Mouse (Mus musculus) heart, adult 18-20 months (tissue): ENCODE data around the gene Fam92b. TPM values are rescaled to one million over a fixed set of nuclear protein-coding genes. Genes with fewer than 3 reads are reported as not detected.

Source experiments
- DNase-seq, 2 experiments: peaks; one replicate each; pipeline ENCODE4 v3.0.0; 2021 to 2022; ENCODE audit warnings: mixed read lengths in 1 of 2
- total RNA-seq, 2 experiments: library from RNA; stranded (reverse); gene quantifications; 2 replicates each; pipeline ENCODE4 v1.2.3; 2021

Fam92b gene
- total RNA-seq, 2 experiments from 2014 or later = 0.31 TPM; not detected in 1

- peak in 1 of 2 experiments; percentile 19 for DNase-seq
Measured at GRCm38 (mm10) chr8:120152636-120153035, 24.6 kb downstream of the Fam92b start.

DNA sequence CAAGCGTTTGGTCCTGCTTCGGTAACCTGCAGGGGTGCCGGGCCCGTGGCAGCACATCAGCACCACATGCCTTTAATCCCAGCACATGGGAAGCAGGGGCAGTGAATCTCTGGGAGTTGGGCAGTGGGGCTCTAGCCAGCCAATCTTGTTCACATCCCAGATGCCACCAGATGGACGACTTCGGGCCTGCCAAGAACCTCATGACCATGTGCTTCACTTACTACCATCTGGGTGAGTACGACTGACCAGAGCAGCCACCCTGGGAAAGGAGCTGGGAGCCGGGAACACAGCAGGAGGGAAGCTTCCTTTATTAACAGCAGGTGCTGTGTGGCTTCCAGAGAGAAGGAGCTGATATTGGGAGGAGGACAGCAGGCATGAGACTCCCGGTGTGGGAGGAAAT, 26.1 kb downstream of the Fam92b start:
- no peak for DNase-seq

DNA sequence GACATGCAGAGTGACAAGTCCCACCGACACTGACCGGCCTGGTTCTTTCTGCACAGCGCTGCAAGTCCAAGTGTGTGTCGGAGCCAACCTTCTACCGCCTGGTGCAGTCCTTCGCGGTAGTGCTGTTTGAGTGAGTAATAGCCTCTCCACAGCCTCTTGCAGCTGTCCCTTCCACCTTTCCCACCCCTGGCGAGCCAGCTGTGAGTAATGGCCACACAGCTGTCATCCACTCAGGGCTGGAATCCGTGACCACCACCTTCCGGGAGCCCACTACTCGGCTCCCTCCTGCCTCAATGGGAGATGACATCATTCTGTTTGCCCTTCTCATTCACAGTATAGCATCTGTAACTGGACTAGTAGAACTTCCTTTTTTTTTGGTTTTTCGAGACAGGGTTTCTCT, 27.2 kb downstream of the Fam92b start:
- no peak for DNase-seq

DNA sequence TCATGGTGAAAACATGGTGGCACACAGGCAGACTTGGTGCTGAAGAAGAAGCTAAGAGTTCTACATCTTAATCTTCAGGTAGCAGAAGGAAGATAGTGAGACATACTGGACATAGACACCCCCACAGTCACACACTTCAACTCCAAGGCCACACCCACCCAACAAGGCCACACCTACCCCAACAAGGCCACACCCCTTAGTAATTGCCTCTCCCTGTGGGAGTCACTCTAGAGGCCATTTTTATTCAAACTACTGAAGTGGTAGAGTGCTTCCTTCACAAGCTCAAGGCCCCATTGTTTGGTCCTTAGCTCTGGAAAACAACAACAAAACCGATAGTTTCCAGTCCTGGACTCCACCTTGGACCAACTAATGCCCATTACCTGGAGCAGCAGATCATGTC, 31.2 kb downstream of the Fam92b start:
- no peak for DNase-seq

- no peak for DNase-seq
Measured at GRCm38 (mm10) chr8:120144652-120145301, 32.5 kb downstream of the Fam92b start.

- DNase-seq = peak; percentile 38 to 49
Measured at GRCm38 (mm10) chr8:120143911-120144651, 33.2 kb downstream of the Fam92b start.

- no peak for DNase-seq
Measured at GRCm38 (mm10) chr8:120140769-120141168, 36.5 kb downstream of the Fam92b start.

- DNase-seq = no peak
Measured at GRCm38 (mm10) chr8:120138958-120139357, 38.3 kb downstream of the Fam92b start.

DNA sequence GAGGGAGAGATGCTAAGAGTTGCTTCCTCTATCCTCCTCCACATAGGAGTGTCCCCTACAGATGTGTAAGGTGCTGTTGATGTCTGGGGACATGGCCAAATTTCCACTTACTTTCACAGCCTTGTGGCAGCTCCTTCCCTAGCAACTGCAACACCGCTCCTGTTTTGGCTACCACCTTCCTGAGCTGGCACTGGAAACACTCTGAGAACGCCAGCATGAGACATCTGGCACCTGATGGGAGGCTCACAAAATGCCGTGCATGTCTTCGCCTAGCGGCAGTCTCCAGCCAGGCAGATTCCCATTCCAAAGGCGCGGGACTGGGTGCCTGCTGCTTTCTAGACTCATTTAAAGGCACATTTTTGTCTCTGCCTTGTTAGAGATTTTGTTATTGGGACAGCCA, 40.6 kb downstream of the Fam92b start:
- peak; percentile 72 to 73 for DNase-seq

- no peak for DNase-seq
Measured at GRCm38 (mm10) chr8:120135687-120136086, 41.6 kb downstream of the Fam92b start.

DNA sequence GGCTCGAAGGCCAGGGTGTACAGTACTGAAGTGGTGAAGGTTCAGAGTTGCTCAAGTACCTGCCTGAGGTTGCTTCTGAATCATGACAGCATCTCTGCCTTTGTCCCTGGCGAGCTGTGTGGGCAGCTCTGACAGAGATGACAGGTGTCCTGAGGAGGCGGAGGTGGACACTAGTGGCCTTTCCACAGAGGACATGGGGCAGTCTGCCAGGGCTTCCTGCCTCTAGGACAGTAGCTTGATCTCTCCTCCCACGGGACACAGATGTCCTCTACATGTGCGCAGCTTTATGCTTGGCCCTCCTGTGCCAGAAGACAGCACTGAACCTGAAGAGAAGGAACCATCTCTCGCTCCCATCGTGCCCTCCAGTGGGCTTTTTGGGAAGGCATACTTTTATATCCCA, 44.1 kb downstream of the Fam92b start:
- peak in 1 of 2 experiments; percentile 35 for DNase-seq

- no peak for DNase-seq
Measured at GRCm38 (mm10) chr8:120131158-120131557, 46.1 kb downstream of the Fam92b start.

DNA sequence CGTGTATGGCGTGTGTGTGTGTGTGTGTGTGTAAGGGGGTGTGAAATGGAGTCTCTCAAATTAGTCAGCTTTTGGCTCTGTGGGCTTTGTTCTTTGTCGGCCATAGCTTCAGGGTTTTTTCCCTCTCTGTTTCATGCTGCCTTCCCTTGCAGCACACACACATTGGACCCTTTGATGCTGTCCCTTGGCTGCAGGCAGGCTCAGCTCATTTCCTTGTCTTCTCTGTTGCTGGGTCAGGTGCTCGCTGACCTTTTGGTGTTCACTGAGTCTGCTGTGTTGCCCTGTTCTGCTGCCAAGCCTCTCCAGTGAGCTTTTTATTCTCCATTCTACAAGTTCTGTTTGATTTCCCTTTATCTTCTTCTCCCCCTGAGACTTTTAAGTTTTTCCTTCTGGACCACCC, 47.7 kb downstream of the Fam92b start:
- DNase-seq = no peak

- DNase-seq = peak in 1 of 2 experiments; percentile 39
Measured at GRCm38 (mm10) chr8:120126357-120127161, 50.7 kb downstream of the Fam92b start.

- DNase-seq = no peak
Measured at GRCm38 (mm10) chr8:120124836-120125389, 52.4 kb downstream of the Fam92b start.

DNA sequence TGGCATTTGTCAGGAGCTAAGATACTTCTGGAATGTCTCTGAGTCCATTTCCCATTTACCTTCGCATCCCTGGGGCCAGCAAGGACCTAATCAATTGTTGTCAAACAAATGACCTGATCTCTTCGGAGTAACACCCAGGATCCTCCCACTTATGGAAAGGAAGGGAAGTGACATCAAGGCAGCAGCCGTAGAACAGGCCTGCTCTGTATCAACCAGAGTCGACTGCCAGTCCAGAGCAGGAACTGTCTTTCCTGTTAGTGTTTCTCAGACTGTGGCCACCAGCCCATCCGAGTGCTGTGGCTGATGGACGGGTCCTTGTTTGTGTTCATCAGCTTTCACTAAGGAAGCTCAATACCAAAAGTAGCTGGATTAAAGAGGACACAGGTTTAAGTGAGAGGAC, 53.0 kb downstream of the Fam92b start:
- DNase-seq = peak; percentile 40 to 43

GRCm38 (mm10) chr8:120120951-120121350, 56.3 kb downstream of the Fam92b start:
- DNase-seq = no peak

DNA sequence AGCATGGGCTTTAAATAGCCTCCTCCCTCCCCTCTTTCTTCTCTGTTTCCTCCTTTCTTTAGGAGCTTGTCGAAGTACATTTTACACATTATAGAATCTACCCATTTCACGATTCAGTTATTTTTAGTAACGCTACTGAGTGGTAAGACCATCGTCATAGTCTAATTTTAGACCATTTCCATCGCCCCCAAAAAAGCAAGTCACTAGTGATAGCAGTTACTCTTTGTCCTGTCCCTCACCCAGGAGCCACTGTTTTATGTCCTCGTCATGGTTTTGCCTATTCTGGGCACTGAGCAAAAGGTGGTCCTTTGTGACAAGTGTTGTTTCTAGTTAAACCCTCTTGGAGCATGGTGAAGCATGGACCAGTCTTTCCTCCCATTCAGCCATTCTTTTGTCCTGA, 57.3 kb downstream of the Fam92b start:
- no peak for DNase-seq

DNA sequence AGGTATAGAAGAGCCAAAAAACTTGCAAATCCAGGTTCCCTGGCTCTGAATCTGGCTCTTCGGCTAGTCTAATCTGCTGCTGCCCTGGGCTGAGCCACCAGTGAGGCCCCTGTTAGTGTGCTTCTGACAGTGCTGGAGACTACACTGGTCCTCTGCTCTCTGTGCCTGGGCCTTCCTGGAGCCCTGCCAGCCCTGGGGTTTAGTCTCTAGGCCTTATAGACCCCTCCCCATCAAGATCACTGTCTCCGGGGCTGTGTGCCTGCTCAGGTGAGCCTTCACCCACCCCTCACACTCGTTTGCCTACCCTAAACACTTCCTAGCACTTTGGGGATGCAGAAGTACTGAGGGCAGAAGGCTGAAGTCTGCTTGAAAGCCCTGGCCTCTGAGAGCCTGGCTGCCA, 57.8 kb downstream of the Fam92b start:
- DNase-seq = no peak

DNA sequence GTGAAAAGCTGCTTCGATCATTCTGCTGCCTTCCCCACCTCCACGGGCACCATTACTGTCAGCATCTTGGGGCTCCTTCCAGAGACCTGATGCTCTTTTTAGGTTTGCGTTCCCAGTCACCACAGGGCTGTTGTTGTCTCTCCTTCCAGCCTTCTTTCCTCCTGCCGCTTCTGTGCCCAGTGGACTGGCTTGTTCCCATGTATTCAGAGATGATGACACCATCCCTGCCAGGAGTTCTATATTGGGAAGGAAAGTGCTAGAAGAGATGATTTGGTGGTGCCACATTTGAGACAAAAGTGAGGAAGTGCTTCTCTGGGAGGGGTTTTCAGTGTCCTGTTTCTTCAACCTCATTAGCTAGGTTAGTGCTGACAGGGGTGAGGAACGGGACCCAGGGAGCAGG, 58.4 kb downstream of the Fam92b start:
- no peak for DNase-seq

DNA sequence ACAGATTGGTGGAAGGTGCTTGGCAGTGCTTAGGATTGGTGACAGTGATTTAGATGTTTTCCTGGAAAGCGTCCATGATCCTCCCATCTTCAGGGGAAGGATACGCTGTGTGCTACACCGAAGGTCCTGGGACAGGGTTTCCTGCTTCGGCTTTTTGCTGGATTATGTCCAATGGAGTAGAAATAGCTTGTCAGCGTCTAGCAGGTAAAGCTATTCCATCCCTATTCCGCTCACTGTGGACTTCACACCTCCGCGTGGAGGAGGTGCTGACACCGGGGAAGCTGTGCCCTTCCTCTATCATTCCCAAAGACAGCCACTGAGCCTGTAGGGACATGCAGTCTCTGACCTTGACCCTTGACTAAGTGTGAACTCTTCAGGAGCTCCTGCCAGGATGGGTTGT, 59.1 kb downstream of the Fam92b start:
- peak; percentile 38 to 39 for DNase-seq

GRCm38 (mm10) chr8:120116600-120116999, 60.7 kb downstream of the Fam92b start:
- DNase-seq = no peak
